Mouse (Mus musculus) midbrain, embryonic 10.5 days (tissue): ENCODE results near the gene Pcbp3. TPM values are rescaled to one million over a fixed set of nuclear protein-coding genes. Genes with fewer than 3 reads are reported as not detected.

Experiments used
- DNase-seq: peaks from one replicate; pipeline ENCODE4 v3.0.0-alpha.2; 2017; ENCODE audit warnings: low spot score
- H3K27ac ChIP-seq: fragments of 300-500 bp; sonication (generic); replicated peaks from 2 replicates; pipeline ENCODE4 v1.5.1; 2016; ENCODE audit warnings: mild to moderate bottlenecking
- H3K27me3 ChIP-seq: fragments of 300-500 bp; sonication (generic); 2 replicates; pipeline ENCODE4 v1.6.1; 2016; ENCODE audit warnings: low read depth, mild to moderate bottlenecking; ENCODE audit not compliant: poor library complexity, severe bottlenecking
- H3K36me3 ChIP-seq: fragments of 300-500 bp; sonication (generic); 2 replicates; pipeline ENCODE4 v1.6.1; 2016; ENCODE audit warnings: mild to moderate bottlenecking, moderate library complexity
- H3K4me1 ChIP-seq: fragments of 300-500 bp; sonication (generic); 2 replicates; pipeline ENCODE4 v1.6.1; 2016
- H3K4me3 ChIP-seq: fragments of 300-500 bp; sonication (generic); 2 replicates; pipeline ENCODE4 v1.5.1; 2016; ENCODE audit warnings: mild to moderate bottlenecking, moderate library complexity
- H3K9me3 ChIP-seq: fragments of 300-500 bp; sonication (generic); replicated peaks from 2 replicates; pipeline ENCODE4 v1.6.1; 2016; ENCODE audit warnings: mild to moderate bottlenecking
- WGBS: fragments of 180-500 bp; shearing (Covaris S2); methylation state at CpG from one replicate; pipeline ENCODE4 v1.1.7; 2016; 5-methylcytosine and 5-hydroxymethylcytosine counted together
- polyA plus RNA-seq: library from polyadenylated mRNA; unstranded; fragments of >200 nt; fragmentation: Nextera tagmentation; extraction: Ambion mirVana; gene quantifications from 2 replicates; pipeline ENCODE4 v1.2.1, GENCODE M21; 2016

Pcbp3 gene
- polyA plus RNA-seq, 1 experiment from 2014 or later: 83.1 TPM

- Histone ChIP-seq H3K9me3 (no peaks in the 10 kb centered on the region), H3K4me3 (no peak overlapping the region), H3K27ac (no peak overlapping the region), H3K36me3 (no peaks in the 10 kb centered on the region), H3K4me1 (peaks cover 6% of the 10 kb centered on the region), H3K27me3 (no peaks in the 10 kb centered on the region)
- WGBS: 92% methylated on average over 8 of the region's 8 CpGs
- no peak for DNase-seq
These were observed 89.0 kb downstream of the Pcbp3 start for GRCm38 (mm10) chr10:76872736-76873135.

- Histone ChIP-seq H3K36me3 (no peaks in the 10 kb centered on the region), H3K4me3 (no peak overlapping the region), H3K4me1 (no peaks in the 10 kb centered on the region), H3K9me3 (no peaks in the 10 kb centered on the region), H3K27me3 (no peaks in the 10 kb centered on the region), H3K27ac (no peak overlapping the region)
- no peak for DNase-seq
These were observed 95.8 kb downstream of the Pcbp3 start for GRCm38 (mm10) chr10:76865936-76866335.

GRCm38 (mm10) chr10:76860998-76861397, 100.7 kb downstream of the Pcbp3 start:
- H3K36me3 ChIP-seq: no peaks in the 10 kb centered on the region
- WGBS: 83% methylated on average over 3 of the region's 3 CpGs
- H3K4me1 ChIP-seq: peaks cover 10% of the 10 kb centered on the region
- no peaks in the 10 kb centered on the region for H3K9me3 ChIP-seq
- H3K27me3 ChIP-seq: no peaks in the 10 kb centered on the region
- no peak overlapping the region for H3K4me3 ChIP-seq
- H3K27ac ChIP-seq: no peak overlapping the region
- DNase-seq: no peak

DNA sequence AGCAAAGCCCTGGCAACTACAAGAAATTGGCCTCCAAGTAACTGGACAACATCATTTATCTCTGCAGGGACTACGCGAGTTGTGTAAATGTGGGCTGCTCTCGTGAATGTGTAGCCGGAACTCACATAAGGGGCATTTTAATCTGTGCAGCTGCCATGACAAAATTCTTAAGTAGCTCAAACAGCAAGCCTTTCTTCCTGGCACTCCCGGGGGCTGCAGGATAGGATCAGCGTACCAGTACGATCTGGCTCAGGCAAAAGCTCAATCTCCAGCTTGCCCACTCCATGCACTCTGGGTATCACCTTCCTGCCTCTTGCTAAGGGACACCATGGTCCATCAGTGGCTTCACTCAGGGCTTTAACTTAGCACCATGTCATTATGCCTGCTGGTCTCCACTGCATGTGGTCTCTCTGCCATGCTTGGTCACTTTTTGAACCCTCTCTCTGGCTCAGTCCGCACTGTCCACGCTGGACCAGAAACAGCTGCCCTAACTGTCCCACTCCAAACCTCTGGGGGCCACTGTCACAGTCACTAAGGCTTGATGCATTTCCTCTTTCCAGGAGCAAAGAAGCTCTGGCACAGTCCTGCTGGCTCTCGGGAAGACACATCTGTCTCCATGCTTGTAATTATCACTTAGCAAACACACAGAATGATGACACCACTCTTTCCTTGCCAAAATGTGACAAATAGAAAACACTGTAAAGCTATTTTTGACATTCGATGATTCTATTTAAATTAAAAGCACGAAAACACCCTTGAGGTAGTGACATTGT, 102.1 kb downstream of the Pcbp3 start:
- no peak for DNase-seq
- WGBS: 88% methylated on average over 12 of the region's 12 CpGs
- Histone ChIP-seq H3K27ac (0 out of 2 replicates have a peak overlapping the region, but pooled peaks have one; percentile 38), H3K9me3 (no peaks in the 10 kb centered on the region), H3K4me1 (peaks cover 10% of the 10 kb centered on the region), H3K27me3 (no peaks in the 10 kb centered on the region), H3K36me3 (no peaks in the 10 kb centered on the region), H3K4me3 (no peak overlapping the region)

DNA sequence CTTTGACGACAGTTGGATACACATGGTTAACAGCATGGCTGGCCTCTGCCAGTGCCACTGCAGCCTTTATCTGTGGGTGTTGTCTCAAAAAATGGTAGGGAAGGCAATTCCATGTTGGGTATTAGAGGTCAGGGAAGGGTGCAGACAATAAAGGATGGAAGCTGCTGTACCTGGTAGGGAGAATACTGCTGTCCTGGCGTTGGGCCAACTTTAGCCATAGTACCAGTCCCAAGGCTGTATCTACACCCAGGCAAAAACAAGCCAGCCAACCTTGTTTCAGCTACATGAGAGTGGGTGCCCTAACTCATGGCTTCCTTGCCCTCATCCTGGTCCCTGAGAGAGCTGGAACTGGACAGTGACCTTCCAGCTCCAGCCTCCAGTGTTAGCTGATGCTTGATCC, 103.8 kb downstream of the Pcbp3 start:
- no peaks in the 10 kb centered on the region for H3K27me3 ChIP-seq
- WGBS: 90% methylated on average over 2 of the region's 2 CpGs
- no peaks in the 10 kb centered on the region for H3K36me3 ChIP-seq
- no peaks in the 10 kb centered on the region for H3K9me3 ChIP-seq
- H3K4me1 ChIP-seq: peaks cover 10% of the 10 kb centered on the region
- H3K27ac ChIP-seq: no peak overlapping the region
- no peak for DNase-seq
- no peak overlapping the region for H3K4me3 ChIP-seq

DNA sequence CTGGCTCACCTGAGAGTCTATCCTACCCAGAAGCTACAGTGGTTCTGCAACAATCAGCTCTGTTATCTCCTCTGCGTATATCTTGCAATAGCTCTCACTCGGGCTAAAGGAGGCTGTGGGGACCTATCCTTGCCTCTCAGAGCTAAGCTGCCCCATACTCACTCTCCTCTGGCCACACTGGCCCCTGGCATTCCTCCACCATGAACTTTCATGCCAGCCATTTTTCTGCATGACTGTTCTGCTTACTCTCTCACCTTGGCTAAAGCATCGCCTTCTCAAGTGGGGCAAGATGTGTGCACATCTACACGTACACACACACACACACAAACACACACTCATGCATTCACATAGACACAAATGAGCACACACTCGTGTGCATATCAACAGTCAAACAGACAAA, 115.2 kb downstream of the Pcbp3 start:
- Histone ChIP-seq H3K36me3 (0 out of 2 replicates have a peak, but pooled peaks cover 3% of the 10 kb centered on the region), H3K4me1 (no peaks in the 10 kb centered on the region), H3K4me3 (no peak overlapping the region), H3K9me3 (no peaks in the 10 kb centered on the region), H3K27ac (no peak overlapping the region), H3K27me3 (no peaks in the 10 kb centered on the region)
- no peak for DNase-seq
- 91% methylated on average over 5 of the region's 5 CpGs for WGBS

GRCm38 (mm10) chr10:76844901-76845300, 116.8 kb downstream of the Pcbp3 start:
- H3K4me1 ChIP-seq: no peaks in the 10 kb centered on the region
- H3K36me3 ChIP-seq: 0 out of 2 replicates have a peak, but pooled peaks cover 3% of the 10 kb centered on the region
- WGBS: 87% methylated on average over 4 of the region's 4 CpGs
- DNase-seq: no peak
- no peak overlapping the region for H3K4me3 ChIP-seq
- no peak overlapping the region for H3K27ac ChIP-seq
- H3K27me3 ChIP-seq: no peaks in the 10 kb centered on the region
- H3K9me3 ChIP-seq: no peaks in the 10 kb centered on the region

DNA sequence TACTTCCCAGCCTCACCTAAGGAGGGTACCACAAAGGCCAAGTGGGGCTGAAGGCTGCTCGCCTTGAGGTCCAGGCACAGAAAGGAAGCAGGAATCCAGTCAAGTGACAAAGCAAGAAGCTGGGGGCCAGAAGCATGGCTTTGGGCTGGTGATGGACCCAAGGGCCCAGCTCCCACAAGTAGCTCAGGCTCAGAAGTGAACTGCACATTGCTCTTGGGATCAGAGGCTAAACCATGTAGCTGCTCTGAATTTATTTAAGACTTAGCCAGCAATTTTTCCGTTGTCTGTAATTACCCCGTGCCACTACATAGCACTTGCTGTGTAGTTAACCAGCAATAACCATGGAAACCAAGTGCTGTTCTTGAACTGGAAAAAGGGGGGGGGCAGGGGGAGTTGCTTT, 117.3 kb downstream of the Pcbp3 start:
- 88% methylated on average over 3 of the region's 3 CpGs for WGBS
- no peaks in the 10 kb centered on the region for H3K4me1 ChIP-seq
- 0 out of 2 replicates have a peak, but pooled peaks cover 3% of the 10 kb centered on the region for H3K36me3 ChIP-seq
- H3K27me3 ChIP-seq: no peaks in the 10 kb centered on the region
- H3K9me3 ChIP-seq: no peaks in the 10 kb centered on the region
- H3K4me3 ChIP-seq: no peak overlapping the region
- no peak overlapping the region for H3K27ac ChIP-seq
- DNase-seq: no peak

DNA sequence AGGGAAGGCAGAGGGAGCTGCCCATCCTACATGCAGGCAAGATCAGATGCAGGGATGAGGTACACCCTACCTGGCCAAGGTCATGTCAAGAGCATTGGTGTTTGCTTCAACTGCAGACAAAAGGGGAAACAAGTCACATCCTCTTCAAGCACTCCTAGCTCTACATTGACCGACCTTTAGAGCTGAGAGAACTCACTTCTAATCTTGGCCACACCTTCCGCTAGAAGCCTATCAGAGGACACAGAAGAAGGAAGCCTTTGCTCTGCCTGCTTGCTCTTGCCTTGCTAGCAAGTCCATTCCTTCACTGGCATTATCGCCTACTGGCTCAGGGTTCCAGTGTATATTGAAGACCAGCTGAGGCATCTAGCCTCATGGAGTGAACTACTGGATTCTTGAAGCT, 119.6 kb downstream of the Pcbp3 start:
- 93% methylated on average over 3 of the region's 3 CpGs for WGBS
- no peak overlapping the region for H3K27ac ChIP-seq
- H3K9me3 ChIP-seq: no peaks in the 10 kb centered on the region
- no peaks in the 10 kb centered on the region for H3K4me1 ChIP-seq
- no peaks in the 10 kb centered on the region for H3K36me3 ChIP-seq
- no peaks in the 10 kb centered on the region for H3K27me3 ChIP-seq
- DNase-seq: no peak
- H3K4me3 ChIP-seq: no peak overlapping the region

GRCm38 (mm10) chr10:76841220-76841619, 120.5 kb downstream of the Pcbp3 start:
- DNase-seq: no peak
- H3K36me3 ChIP-seq: no peaks in the 10 kb centered on the region
- H3K4me3 ChIP-seq: no peak overlapping the region
- 86% methylated on average over 1 of the region's 1 CpGs for WGBS
- H3K4me1 ChIP-seq: no peaks in the 10 kb centered on the region
- H3K27ac ChIP-seq: no peak overlapping the region
- no peaks in the 10 kb centered on the region for H3K27me3 ChIP-seq
- H3K9me3 ChIP-seq: no peaks in the 10 kb centered on the region

DNA sequence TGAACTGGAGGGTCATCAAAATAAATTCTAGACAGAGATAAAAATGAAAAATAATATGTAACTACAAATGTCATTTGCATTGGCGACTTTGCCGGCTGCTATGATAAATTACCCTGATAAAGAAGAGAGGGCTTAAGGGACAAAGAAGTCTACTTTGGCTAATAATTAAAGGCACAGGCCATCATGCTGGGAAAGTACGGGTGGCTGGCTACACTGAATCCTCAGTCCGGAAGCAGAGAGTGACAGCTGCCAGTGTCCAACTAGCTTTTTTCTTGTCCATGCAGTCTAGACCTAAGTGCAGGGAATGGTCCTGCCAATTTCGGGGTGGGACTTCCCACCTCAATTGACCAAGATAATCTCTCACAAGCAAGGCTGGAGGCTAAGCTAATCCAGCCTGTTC, 121.1 kb downstream of the Pcbp3 start:
- Histone ChIP-seq H3K4me3 (no peak overlapping the region), H3K4me1 (no peaks in the 10 kb centered on the region), H3K27me3 (no peaks in the 10 kb centered on the region), H3K9me3 (no peaks in the 10 kb centered on the region), H3K27ac (no peak overlapping the region), H3K36me3 (no peaks in the 10 kb centered on the region)
- 68% methylated on average over 5 of the region's 5 CpGs for WGBS
- DNase-seq: no peak

- 62% methylated on average over 14 of the region's 14 CpGs for WGBS
- DNase-seq: peak; percentile 78
- Histone ChIP-seq H3K9me3 (no peaks in the 10 kb centered on the region), H3K36me3 (no peaks in the 10 kb centered on the region), H3K27ac (no peak overlapping the region), H3K4me3 (no peak overlapping the region), H3K4me1 (peaks cover 8% of the 10 kb centered on the region), H3K27me3 (no peaks in the 10 kb centered on the region)
These were observed 126.0 kb downstream of the Pcbp3 start for GRCm38 (mm10) chr10:76835497-76836357.

GRCm38 (mm10) chr10:76832841-76833240, 128.8 kb downstream of the Pcbp3 start:
- WGBS: 95% methylated on average over 1 of the region's 1 CpGs
- no peak overlapping the region for H3K27ac ChIP-seq
- 0 out of 2 replicates have a peak, but pooled peaks cover 7% of the 10 kb centered on the region for H3K36me3 ChIP-seq
- peaks cover 8% of the 10 kb centered on the region for H3K4me1 ChIP-seq
- DNase-seq: no peak
- no peaks in the 10 kb centered on the region for H3K9me3 ChIP-seq
- no peaks in the 10 kb centered on the region for H3K27me3 ChIP-seq
- no peak overlapping the region for H3K4me3 ChIP-seq
